Mouse (Mus musculus) gastrocnemius, postnatal 4 days (tissue): ENCODE measurements around the gene Naa80. TPM values are rescaled to one million over a fixed set of nuclear protein-coding genes. Genes with fewer than 3 reads are reported as not detected.
A peak's percentile ranks its signal among the peaks of the same experiment; 100 is the strongest.
"Not testable (repeated sequence)": the region's sequence is repeated elsewhere in the genome, so short reads cannot be mapped to it uniquely, and the experiment has no call there.

Source experiments
- DNase-seq, 2 experiments: peaks; one replicate each; pipeline ENCODE4 v3.0.0; 2021 to 2022; ENCODE audit warnings: low spot score in 2 of 2, mixed read lengths in 2 of 2
- total RNA-seq, 2 experiments: library from RNA; stranded (reverse); gene quantifications; 2 replicates each; pipeline ENCODE4 v1.2.3; 2021

Gene Naa80
- total RNA-seq, 2 experiments from 2014 or later, result 15.5 to 20.5 TPM

- DNase-seq, result no peak
Observed at GRCm38 (mm10) chr9:107571534-107572326, 7.0 kb upstream of the Naa80 start.

DNA sequence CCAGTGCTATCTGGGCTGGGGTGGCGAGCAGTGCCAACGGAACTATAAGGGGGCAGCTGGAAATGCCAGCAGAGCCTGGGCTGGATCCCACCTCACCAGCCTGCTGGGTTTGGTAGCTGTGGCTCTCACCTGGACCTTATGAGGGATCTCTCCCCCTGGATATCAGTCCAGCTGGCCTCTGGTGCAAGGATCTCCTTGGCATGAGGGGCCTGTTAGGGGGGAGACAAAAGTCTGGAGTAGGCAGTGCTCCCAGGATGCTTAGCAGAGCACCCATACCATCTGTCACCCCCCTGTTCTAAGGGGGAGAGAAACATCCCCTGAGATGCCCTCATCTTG is 6.4 kb upstream of the Naa80 start:
- DNase-seq, result no peak

DNA sequence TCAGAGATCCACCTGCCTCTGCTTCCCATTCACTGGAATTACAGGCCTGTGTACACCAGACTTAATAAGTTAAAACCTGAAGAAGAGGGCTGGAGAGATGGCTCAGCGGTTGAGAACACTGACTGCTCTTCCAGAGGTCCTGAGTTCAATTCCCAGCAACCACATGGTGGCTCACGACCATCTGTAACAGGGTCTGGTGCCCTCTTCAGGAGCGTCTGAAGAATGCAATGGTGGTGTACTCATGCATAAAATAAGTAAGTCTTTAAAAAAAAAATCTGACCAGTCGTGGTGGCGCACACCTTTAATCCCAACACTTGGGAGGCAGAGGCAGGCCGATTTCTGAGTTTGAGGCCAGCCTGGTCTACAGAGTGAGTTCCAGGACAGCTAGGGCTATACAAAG is 4.9 kb upstream of the Naa80 start:
- DNase-seq, result not testable (repeated sequence)

- DNase-seq, result no peak
Observed at GRCm38 (mm10) chr9:107575579-107576356, 2.9 kb upstream of the Naa80 start.

GRCm38 (mm10) chr9:107576357-107577107 is 2.2 kb upstream of the Naa80 start, which contains the start of gene Hyal1:
Gene Hyal1, plus strand, starts transcription at chr9:107576927.
- peak; percentile 73 to 88 for DNase-seq

DNA sequence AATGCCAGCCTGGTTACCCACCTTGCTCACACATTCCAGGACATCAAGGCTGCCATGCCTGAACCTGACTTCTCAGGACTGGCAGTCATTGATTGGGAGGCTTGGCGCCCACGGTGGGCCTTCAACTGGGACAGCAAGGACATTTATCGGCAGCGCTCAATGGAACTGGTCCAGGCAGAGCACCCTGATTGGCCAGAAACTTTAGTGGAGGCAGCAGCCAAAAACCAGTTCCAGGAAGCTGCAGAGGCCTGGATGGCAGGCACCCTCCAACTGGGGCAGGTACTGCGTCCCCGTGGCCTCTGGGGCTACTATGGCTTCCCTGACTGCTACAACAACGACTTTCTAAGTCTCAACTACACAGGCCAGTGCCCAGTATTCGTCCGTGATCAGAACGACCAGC is 816 bp upstream of the Naa80 start:
- no peak for DNase-seq

GRCm38 (mm10) chr9:107579023-107579900 is 575 bp downstream of the Naa80 start:
- no peak for DNase-seq

GRCm38 (mm10) chr9:107580501-107581317 is 2.0 kb downstream of the Naa80 start, which contains the start of gene Hyal3:
Gene Hyal3, plus strand, starts transcription at chr9:107580818.
- DNase-seq, result peak; percentile 65 to 88

- no peak for DNase-seq
Observed at GRCm38 (mm10) chr9:107581584-107581983, 2.9 kb downstream of the Naa80 start.

- no peak for DNase-seq
Observed at GRCm38 (mm10) chr9:107582509-107583062, 3.9 kb downstream of the Naa80 start.

DNA sequence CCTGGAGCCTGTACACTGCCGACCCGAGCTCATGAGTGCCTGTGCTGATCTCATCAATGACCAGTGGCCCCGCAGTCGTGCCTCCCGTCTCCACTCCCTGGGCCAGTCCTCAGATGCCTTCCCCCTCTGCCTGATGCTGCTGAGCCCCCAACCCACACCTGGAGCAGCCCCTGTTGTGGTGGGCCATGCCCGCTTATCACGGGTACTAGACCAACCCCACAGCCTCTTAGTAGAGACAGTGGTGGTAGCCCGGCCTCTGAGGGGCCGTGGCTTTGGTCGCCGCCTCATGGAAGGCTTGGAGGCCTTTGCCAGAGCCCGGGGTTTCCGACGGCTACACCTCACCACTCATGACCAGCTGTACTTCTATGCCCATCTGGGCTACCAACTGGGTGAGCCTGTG is 4.5 kb downstream of the Naa80 start:
- DNase-seq, result no peak

GRCm38 (mm10) chr9:107586504-107586903 is 7.8 kb downstream of the Naa80 start:
- DNase-seq, result no peak

DNA sequence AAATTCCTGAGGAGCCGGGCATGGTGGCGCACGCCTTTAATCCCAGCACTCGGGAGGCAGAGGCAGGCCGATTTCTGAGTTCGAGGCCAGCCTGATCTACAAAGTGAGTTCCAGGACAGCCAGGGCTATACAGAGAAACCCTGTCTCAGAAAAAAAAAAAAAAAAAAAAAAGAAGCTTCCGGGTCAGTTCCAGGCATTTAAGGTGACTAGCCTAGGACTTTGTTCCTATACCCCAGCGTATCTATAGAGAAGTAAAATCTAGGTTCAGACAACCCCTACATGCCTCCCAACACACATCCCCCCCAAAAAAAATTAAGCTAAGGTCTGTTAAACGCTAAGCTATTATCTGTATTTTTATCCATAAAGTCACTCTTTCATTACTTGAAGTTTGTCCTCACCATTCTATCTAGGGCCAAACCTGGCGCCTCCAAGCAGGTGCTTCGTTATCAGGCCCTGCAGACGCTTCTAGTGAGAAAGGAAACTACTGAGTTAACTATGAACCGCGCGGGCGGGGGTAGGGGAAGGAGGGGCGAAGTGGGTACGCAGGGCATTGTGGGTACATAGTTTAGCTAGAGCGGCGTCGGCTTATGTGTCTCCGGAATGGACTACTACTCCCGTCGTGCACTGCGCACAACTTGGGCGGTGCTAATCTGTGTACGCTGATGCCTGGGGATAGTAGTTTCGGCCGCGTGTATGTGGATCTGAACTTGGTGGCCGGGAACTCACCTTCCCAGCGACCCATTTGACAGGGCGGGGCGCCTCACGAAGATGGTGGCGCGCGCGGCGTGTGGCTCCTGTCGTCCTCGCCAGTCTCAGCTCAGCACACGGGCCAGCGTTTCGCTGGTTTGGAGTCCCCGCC is 8.5 kb downstream of the Naa80 start, which contains the start of gene Ifrd2:
Gene Ifrd2, plus strand, starts transcription at position 669 of the 859 bp plus-strand sequence.
- peak; percentile 77 to 95 for DNase-seq

GRCm38 (mm10) chr9:107587833-107588639 is 9.3 kb downstream of the Naa80 start:
- no peak for DNase-seq

DNA sequence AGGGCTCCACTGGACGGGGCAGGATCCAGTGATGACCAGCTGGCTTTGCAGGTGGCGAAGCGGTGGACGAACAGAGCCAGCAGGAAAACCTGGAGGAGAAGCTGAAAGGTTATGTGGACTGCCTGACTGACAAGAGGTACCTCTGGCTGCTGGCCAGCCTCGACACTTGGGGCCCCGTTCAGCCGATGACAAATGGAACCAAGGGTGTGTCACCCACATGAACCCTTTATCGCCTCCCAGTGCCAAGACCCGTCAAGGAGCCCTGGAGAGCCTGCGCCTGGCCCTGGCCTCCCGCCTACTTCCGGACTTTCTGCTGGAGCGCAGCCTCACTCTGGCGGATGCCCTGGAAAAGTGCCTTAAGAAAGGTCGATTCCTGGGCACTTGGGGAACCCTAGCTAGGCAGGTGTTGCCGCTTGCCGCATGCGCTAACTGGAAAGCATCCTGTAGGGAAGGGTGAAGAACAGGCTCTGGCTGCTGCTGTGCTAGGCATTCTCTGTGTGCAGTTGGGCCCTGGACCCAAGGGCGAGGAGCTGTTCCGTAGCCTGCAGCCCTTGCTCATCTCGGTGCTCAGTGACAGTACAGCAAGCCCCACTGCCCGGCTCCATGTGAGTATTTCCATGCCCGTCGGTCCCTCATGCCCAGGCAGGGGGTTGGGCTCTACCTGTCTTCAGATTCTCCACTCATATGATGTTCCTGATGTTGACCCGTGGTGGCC is 11.5 kb downstream of the Naa80 start:
- DNase-seq, result no peak

- DNase-seq, result no peak
Observed at GRCm38 (mm10) chr9:107590773-107591060, 12.0 kb downstream of the Naa80 start.
